Mouse (Mus musculus) midbrain, embryonic 13.5 days (tissue): ENCODE measurements around the gene Gm32742. TPM values are rescaled to one million over a fixed set of nuclear protein-coding genes. Genes with fewer than 3 reads are reported as not detected.

Experiments used
- ATAC-seq: fragments of 200-750 bp; cut with Nextera tagmentation; 2 replicates; pipeline ENCODE4 v1.8.0; 2017; ENCODE audit warnings: mild to moderate bottlenecking, moderate TSS enrichment, moderate library complexity
- H3K27ac ChIP-seq: fragments of 300-500 bp; sonication (generic); 2 replicates; pipeline ENCODE4 v1.5.1; 2015; ENCODE audit warnings: inconsistent platforms, mild to moderate bottlenecking, moderate library complexity
- H3K27me3 ChIP-seq: fragments of 300-500 bp; sonication (generic); 2 replicates; pipeline ENCODE4 v1.6.1; 2015; ENCODE audit warnings: mild to moderate bottlenecking, inconsistent platforms
- H3K36me3 ChIP-seq: fragments of 300-500 bp; sonication (generic); 2 replicates; pipeline ENCODE4 v1.6.1; 2015; ENCODE audit warnings: mild to moderate bottlenecking, inconsistent platforms
- H3K4me1 ChIP-seq: fragments of 300-500 bp; sonication (generic); replicated peaks from 2 replicates; pipeline ENCODE4 v1.6.1; 2015; ENCODE audit warnings: inconsistent platforms
- H3K4me2 ChIP-seq: fragments of 300-500 bp; sonication (generic); replicated peaks from 2 replicates; pipeline ENCODE4 v1.6.1; 2015; ENCODE audit warnings: moderate library complexity, mild to moderate bottlenecking, inconsistent platforms
- H3K4me3 ChIP-seq: fragments of 300-500 bp; sonication (generic); replicated peaks from 2 replicates; pipeline ENCODE4 v1.5.1; 2015; ENCODE audit warnings: mild to moderate bottlenecking, inconsistent platforms
- H3K9ac ChIP-seq: fragments of 300-500 bp; sonication (generic); replicated peaks from 2 replicates; pipeline ENCODE4 v1.6.1; 2015; ENCODE audit warnings: mild to moderate bottlenecking, inconsistent platforms
- H3K9me3 ChIP-seq: fragments of 300-500 bp; sonication (generic); 2 replicates; pipeline ENCODE4 v1.6.1; 2016; ENCODE audit warnings: mild to moderate bottlenecking, inconsistent platforms
- WGBS: fragments of 180-500 bp; shearing (Covaris S2); methylation state at CpG from one replicate; pipeline ENCODE4 v1.1.7; 2015; 5-methylcytosine and 5-hydroxymethylcytosine counted together
- microRNA counts: library from miRNA; unstranded; fragments of <30 nt; microRNA quantifications from one replicate; lab custom pipeline; 2016
- microRNA-seq: library from miRNA; unstranded; fragments of <30 nt; microRNA quantifications from one replicate; pipeline ENCODE4, GENCODE M21; 2016
- polyA plus RNA-seq: library from polyadenylated mRNA; unstranded; fragments of >200 nt; fragmentation: Nextera tagmentation; extraction: Ambion mirVana; gene quantifications from 2 replicates; pipeline ENCODE4 v1.2.1, GENCODE M21; 2015

The Gm32742 gene
- polyA plus RNA-seq, 1 experiment from 2014 or later: not detected

DNA sequence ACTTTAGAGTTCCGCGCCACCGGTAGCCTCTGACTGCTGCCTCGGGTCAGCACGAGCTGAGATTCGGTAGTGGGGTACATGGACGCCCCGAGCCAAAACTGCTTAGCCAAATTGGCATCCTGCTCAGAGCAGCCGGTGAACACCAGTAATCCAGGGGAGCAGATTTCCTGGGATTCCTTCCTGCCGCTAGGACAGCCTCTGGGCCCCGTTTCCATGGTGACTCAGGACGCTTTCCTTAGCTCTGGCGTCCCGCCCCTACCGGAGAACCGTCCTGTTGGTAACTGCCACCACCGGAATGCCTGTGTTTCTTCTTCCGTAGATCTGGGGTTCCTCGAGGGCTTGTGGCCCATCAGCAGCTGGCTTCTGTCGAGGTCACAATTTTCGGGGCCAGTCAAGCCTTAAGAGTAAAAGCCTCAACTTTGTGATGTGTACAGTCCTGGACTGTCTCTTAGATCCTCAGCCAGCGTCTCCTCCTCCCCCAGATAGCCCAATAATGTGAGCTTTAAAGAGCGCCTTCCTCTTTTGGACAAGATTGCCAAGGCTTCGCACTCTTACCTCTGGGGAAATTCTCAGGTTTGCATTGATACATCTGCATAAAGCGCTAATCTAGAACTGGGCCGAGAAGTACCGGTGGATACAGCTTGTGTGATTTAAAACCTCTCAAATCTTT, 63.4 kb downstream of the Gm32742 start, which contains the start of gene 4833427G06Rik:
Gene 4833427G06Rik, minus strand, starts transcription at position 323 of the 670 bp plus-strand sequence.
- Histone ChIP-seq H3K27me3 (peaks cover 20% of the 10 kb centered on the region), H3K4me3 (peak within 1 kb of the TSS; percentile 61), H3K9me3 (no peaks in the 10 kb centered on the region), H3K4me2 (peak within 1 kb of the TSS; percentile 100), H3K9ac (no peak within 1 kb of the TSS), H3K36me3 (no peaks in the 10 kb centered on the region), H3K4me1 (peaks cover 21% of the 10 kb centered on the region), H3K27ac (no peak within 1 kb of the TSS)
- peak; percentile 59 for ATAC-seq
- 9% methylated on average over 27 of the region's 27 CpGs for WGBS

DNA sequence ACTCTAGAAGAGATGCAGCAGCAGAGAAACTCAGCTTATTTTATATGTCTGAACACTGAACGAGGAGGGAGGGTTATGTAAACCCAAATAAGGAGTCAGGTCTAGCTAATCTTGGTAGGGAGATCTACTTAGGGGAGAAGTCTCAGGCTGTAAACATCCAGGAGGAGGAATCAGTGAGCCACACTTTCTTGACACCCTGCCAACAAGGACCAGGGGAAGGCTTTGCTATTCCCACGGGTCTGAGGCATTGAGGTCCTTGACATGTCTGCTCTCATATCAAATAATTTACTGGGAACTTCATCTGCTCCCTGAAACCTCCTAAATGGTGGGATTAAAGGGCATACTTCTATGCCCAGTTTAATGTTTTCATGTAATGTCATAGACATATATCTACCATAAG, 69.0 kb downstream of the Gm32742 start:
- H3K4me3 ChIP-seq: no peak overlapping the region
- H3K4me2 ChIP-seq: no peak overlapping the region
- WGBS: 67% methylated on average over 2 of the region's 2 CpGs
- H3K36me3 ChIP-seq: no peaks in the 10 kb centered on the region
- no peak overlapping the region for H3K9ac ChIP-seq
- H3K9me3 ChIP-seq: no peaks in the 10 kb centered on the region
- ATAC-seq: no peak
- no peak overlapping the region for H3K27ac ChIP-seq
- peaks cover under 1% of the 10 kb centered on the region; the same call in 1 of the 2 replicates for H3K27me3 ChIP-seq
- no peaks in the 10 kb centered on the region; the same call in 1 of the 2 replicates for H3K4me1 ChIP-seq

DNA sequence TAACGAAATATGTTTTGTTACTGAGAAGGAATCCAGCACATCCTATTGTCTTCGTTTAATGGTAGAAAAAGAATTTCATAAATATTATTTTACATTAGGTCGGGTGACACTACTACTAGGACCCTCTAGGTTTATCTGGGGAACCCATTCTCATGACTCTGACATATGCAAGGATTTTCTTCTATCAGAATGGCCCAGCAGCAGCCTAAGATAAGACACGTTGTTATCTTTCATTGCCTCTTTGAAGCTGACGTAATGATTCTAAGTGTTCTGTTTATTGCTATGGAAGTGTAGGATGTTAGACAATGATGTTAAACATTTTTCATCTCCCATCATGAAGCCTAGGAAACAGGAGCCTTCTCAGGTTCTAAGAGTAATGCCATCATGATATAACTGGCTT, 71.6 kb downstream of the Gm32742 start:
- no peak for ATAC-seq
- Histone ChIP-seq H3K4me2 (no peak overlapping the region), H3K9me3 (no peaks in the 10 kb centered on the region), H3K9ac (no peak overlapping the region), H3K36me3 (no peaks in the 10 kb centered on the region), H3K27me3 (no peaks in the 10 kb centered on the region), H3K4me1 (no peaks in the 10 kb centered on the region), H3K4me3 (no peak overlapping the region), H3K27ac (no peak overlapping the region)
- 76% methylated on average over 5 of the region's 5 CpGs for WGBS

DNA sequence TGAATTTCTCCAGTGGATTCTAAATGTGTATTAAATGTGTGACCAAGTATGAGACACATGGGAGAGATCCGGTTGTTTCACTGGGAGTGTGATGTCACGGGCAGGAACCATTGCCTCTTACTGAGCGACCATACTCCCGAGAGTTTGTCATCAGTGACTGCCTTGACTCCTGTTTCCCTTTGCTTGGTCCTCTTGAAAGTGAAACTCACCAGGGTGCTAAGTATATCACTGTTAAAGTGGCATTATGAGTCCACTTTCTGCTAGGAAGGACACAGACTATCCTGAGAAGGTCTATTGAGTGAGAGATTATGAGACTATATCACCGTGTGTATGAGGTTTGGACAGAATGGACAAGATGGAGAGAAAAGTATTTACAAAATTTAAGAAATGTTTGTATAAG, 83.7 kb downstream of the Gm32742 start:
- H3K27me3 ChIP-seq: 0 out of 2 replicates have a peak, but pooled peaks cover 8% of the 10 kb centered on the region
- H3K4me1 ChIP-seq: peaks cover 8% of the 10 kb centered on the region
- no peak overlapping the region for H3K4me2 ChIP-seq
- no peaks in the 10 kb centered on the region for H3K9me3 ChIP-seq
- no peaks in the 10 kb centered on the region for H3K36me3 ChIP-seq
- no peak overlapping the region for H3K4me3 ChIP-seq
- H3K9ac ChIP-seq: no peak overlapping the region
- WGBS: 84% methylated on average over 5 of the region's 5 CpGs
- no peak overlapping the region for H3K27ac ChIP-seq
- no peak for ATAC-seq

MicroRNAs encoded within 50 kb of the gene (microRNA counts, 519-probe panel; counts per million panel counts)
- microRNA mmu-miR-34b-3p (lab: Ali Mortazavi, UCI) (110 counts per million, percentile 56 among the panel's probes with 10 or more counts), microRNA mmu-miR-34b-5p (lab: Ali Mortazavi, UCI) (110 counts per million, percentile 56 among the panel's probes with 10 or more counts), microRNA mmu-miR-34c (lab: Ali Mortazavi, UCI) (5,040 counts per million, percentile 88 among the panel's probes with 10 or more counts)

Small RNA genes lying within 50 kb of the gene (microRNA-seq; reads per million reads assigned to microRNA genes)
- gene Mir34b (14.6 reads per million, percentile 31 among the genes with 10 or more reads in this experiment), gene Mir34c (460 reads per million, percentile 69 among the genes with 10 or more reads in this experiment)

Other genes with a start within 250 kb of the Gm32742 start
- gene Sik2, start 156.4 kb downstream of the Gm32742 start, polyA plus RNA-seq: 10.3 and 14.5 TPM in 2 replicates
- not detected in 2 replicates for gene Btg4, start 104.6 kb downstream of the Gm32742 start, polyA plus RNA-seq
- gene Layn, start 88.4 kb downstream of the Gm32742 start, polyA plus RNA-seq: 0.62 and 1.0 TPM in 2 replicates
- 0.55 TPM in 1 of 2 replicates, not detected in the other for gene 4833427G06Rik, start 63.4 kb downstream of the Gm32742 start, polyA plus RNA-seq
- gene Pou2af1, start 48.2 kb upstream of the Gm32742 start, polyA plus RNA-seq: not detected in 2 replicates
- gene Colca2, start 113.1 kb upstream of the Gm32742 start, polyA plus RNA-seq: 0.58 and 0.86 TPM in 2 replicates
- not detected in 2 replicates for gene 1810046K07Rik, start 163.4 kb upstream of the Gm32742 start, polyA plus RNA-seq